Mouse (Mus musculus) right cerebral cortex, postnatal 14 days (tissue): ENCODE data around the gene Agrp.

Experiments
- DNase-seq: peaks from one replicate; pipeline ENCODE4 v3.0.0; 2022

Gene Agrp

GRCm38 (mm10) chr8:105636963-105637510, at the start of gene Agrp:
Gene Agrp, minus strand, starts transcription at chr8:105637393.
- DNase-seq, result peak; percentile 66

GRCm38 (mm10) chr8:105686551-105686950, 49.4 kb upstream of the Agrp start:
- DNase-seq, result no peak

- DNase-seq, result no peak
These were observed 48.7 kb upstream of the Agrp start, which contains the start of gene Carmil2 for GRCm38 (mm10) chr8:105685796-105686308. Gene Carmil2, plus strand, starts transcription at chr8:105686274.

DNA sequence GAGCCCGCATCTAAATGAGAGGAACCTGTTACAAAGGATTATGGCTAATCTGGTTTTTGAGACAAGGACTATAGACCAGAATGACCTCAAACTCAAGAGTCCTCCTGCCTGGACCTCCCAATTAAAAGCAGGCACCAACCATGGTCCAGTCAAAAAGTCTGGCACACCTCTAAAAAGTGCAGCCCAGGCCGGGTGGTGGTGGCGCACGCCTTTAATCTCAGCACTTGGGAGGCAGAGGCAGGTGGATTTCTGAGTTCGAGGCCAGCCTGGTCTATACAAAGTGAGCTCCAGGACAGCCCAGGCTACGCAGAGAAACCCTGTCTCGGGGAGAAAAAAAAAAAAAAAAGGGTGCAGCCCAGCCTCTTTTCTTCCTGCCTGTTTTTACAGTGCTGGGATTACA, 48.1 kb upstream of the Agrp start:
- DNase-seq, result no peak

GRCm38 (mm10) chr8:105677891-105678290, 40.7 kb upstream of the Agrp start:
- no peak for DNase-seq

- no peak for DNase-seq
These were observed 24.0 kb upstream of the Agrp start for GRCm38 (mm10) chr8:105661167-105661566.

DNA sequence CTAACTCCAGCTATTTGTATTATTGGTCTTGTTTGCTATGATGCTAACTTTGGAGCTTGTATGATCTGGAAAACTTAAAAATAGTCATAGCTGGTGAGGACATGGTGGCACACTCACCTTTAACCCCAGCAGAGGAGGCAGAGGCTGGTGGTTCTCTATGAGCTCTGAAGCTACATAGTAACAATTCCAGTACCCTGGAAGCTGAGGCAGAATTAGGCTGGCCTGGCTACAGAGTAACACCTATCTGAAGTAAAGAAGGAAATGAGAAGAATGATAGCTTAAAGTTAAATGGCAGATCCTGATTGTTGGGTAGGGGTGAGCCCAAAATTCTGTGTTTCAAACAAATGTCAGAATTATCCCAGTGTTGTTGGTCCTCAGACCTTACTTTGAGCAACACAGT, 20.4 kb upstream of the Agrp start:
- DNase-seq, result no peak

DNA sequence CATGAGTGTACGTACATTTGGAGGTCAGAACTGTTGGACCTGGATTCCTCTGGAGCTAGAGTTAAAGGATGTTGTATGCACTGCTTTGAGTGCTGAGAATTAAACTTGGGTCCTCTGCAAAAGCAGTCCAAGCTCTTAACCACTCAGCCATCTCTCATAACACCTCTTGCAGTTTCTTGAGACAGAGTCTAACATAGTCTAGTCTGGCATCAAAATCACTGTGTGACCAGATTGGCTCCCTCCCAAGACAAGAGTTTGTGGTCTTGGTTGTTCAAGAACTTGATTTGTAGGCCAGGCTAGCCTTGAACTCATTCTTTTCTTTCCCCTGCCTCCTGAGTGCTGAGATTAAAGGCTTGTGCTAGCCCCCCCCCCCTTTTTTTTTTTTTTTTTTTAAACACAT, 11.7 kb upstream of the Agrp start:
- no peak for DNase-seq

- DNase-seq, result no peak
These were observed 8.0 kb upstream of the Agrp start for GRCm38 (mm10) chr8:105645205-105645604.

DNA sequence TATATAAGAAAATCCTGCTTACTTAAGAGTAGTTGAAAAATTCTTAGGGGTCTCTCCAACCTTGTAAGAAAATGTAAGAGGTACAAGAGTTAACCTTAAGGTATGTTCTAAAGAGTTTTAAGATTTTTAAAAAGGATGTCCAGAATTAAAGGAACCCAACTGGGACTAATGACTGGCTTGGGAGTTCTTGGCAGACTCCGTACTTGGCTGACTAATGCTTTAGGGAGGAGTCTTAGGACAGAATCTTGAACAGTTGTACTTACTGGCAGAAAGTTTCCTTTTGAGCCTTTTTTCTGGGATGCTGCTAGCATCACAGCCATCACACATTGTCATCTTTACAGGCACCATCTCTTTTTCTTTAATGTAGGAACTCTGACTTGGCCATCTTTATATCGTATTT, 3.3 kb upstream of the Agrp start:
- DNase-seq, result no peak

- DNase-seq, result no peak
These were observed 2.6 kb upstream of the Agrp start for GRCm38 (mm10) chr8:105639835-105640234.

- no peak for DNase-seq
These were observed 1.3 kb upstream of the Agrp start for GRCm38 (mm10) chr8:105638510-105638909.

DNA sequence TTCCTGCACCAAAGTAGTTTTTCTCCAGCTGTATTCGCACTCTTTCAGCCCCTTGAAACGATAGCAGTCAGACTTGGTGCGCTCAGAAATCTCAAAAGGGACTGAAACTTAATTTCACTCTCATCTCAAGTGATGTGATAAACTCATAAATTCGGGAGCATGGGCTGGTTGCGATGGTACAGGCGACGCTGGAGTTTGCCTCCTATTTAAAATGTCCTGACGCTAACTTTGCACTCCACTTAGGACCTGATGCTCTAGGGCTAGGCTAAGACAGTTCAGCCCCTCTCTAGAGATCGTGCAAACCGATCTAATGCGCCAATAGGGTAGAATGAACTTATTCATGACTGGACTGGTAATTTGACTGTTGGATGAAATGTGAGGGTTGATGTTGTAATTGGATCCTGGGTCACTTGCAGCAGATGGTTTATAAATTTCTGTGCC, 428 bp upstream of the Agrp start:
- no peak for DNase-seq

DNA sequence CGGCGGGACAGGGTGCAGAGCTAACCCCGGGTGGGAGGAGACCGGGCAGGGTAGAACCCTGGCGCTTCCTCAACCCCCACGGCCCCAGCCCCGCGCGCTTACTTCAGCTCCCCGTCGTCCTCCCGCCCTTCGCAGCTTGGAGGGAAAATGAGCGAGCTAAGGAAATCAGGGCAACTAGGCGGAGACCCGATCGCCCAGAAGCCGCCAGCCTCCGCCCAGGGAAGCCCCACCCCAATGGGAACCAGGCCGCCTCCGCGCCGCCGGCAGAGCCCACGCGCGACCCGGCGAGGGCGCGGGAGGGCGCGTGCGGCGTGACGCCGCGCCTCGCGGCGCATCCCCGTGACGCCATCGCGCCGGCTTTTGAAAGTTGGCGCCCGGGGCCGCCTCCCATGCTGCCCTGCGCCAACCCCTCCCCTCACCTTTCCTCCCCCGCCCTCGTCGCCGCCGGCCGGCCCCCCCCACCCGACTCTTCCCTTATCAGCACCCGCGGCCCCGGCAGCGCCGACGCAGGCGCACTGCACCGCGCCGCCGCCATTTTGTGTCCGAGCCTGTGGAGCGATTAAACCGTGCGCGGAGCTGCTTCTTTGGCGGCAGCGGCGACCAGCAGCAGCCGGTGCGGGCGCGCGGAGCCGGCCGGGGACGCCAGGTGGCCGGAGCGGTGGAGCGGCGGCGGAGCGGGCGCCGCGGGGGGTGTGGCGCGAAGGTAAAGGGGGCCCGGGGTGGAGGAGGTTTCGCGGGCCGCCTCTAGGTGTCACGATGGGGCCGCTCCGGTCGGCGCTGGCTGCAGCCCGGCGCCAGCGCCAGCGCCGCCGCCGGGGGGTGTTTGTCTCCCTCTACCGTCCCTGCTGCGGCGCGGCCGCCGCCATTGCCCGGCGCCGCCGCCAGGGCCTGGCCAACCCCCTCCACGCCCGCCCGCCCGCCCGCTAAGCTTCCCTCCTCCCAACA, 903 bp downstream of the Agrp start, which contains the start of gene Ctcf:
TSS of gene Ctcf (plus strand) at position 551 of the 945 bp plus-strand sequence.
- DNase-seq, result peak; percentile 94

DNA sequence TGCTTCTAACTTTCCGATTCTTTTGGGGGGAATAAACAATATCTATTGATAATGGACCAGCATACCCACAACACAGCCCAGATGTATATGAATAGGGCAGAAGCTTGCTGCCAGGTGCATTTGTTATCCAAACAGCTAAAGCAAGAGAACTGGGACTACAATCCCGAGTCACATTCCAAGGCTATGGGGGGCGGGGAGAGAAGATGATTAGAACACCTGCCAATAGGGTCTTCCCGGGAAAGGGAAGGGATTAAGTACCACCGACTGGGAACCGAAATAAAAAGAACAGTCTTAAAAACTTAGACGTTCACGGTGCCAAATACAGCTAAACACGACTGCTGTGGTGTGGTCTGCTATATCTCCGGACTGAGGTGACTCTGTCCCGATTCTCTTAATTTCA, 1.7 kb downstream of the Agrp start:
- DNase-seq, result no peak

DNA sequence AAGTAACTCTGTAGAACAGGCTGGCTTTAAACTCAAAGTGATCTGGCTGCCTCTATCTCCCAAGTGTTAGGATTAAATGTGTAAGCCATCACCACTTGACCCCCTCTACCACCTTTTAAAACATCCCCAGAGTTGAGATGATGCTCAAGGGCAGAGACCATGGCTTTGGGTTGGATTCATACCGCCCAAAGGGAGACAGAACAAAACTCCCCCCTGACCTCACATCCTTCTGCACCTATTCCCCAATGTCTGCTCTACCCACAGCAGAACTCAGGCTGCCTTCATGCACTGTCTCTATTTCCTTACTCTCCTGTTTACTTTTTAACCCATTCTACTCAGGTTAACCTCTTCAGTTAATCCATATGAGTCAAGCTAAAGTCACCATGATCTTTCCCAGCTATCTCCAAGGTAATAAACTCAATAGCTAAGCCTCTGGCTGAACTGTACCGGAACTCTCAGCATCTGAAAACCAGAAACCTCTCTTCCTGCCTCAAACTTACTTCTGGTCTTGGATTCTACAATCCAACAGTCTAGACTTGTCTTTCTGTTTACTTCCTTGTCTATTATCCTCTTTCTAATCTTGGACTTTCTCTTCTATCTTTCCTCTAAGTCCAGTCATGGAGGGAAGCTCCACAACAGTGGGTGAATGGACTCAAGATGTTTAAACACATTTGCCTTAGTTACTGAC, 2.3 kb downstream of the Agrp start:
- DNase-seq, result no peak

- no peak for DNase-seq
These were observed 7.9 kb downstream of the Agrp start for GRCm38 (mm10) chr8:105629337-105629736.

DNA sequence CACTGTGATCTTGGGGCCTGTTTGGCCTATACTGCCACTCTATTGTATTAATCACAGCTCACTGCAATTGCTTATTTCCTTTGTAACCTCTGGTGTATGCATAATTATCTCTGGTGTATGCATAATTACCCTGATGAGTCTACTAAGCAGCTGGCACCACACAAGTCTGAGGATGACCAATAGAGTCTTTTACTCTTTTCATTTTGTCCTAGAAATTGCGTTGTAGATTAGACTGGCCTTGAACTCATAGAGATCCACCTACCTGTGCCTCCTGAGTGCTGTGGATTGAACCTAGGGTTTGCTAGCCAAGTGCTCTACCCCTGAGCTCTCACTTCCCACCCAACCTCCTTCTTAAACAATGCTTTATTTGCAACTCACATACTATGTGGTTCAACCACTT, 11.1 kb downstream of the Agrp start:
- DNase-seq, result no peak

GRCm38 (mm10) chr8:105624831-105625230, 12.4 kb downstream of the Agrp start:
- no peak for DNase-seq

DNA sequence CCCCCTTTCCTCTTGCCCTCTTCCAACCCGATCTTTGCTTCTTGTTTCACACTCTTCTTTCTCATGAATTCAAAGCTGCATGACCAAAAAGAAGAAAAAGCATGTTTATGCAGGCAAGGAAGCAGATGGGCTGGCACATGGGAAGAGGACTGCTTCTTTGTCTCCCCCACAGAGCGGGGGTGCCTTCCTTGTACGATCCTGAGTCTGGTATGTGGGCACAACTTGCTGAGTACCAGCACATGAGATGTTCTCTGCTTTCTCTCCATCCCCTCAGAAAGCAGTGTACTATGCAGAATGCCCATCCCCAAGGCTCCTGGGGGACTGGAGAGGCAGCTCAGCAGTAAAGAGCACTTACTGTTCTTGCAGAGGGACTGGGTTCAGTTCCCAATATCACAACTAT, 12.8 kb downstream of the Agrp start:
- DNase-seq, result peak; percentile 64

DNA sequence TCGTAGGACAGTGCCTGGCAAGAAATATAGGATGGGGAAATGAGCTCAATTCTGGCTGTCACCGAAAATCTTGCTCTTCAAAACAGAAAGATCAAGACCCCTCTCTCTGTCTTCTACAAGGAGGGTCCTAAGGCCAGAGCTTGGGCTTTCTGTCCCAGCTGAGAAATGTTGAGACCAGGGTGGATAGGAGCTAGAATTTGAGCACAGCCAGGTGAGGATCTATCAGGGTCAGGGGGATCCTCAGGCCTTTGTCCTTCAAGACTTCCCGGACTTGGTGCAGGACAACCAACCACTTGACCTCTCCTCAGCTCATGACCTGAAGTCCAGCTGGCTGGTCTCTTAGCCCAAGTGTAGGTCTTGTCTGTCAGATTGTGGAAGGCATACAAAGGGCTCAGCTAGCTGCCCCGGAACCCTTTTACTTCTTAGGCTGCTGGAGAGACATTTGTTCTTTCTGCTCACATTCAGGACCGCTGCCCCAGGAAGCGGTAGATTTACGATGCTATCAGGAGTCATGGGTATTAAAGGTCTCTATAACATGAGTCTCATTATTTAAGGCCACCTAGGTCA, 13.4 kb downstream of the Agrp start:
- no peak for DNase-seq

- peak; percentile 22 for DNase-seq
These were observed 14.1 kb downstream of the Agrp start for GRCm38 (mm10) chr8:105623118-105623517.

DNA sequence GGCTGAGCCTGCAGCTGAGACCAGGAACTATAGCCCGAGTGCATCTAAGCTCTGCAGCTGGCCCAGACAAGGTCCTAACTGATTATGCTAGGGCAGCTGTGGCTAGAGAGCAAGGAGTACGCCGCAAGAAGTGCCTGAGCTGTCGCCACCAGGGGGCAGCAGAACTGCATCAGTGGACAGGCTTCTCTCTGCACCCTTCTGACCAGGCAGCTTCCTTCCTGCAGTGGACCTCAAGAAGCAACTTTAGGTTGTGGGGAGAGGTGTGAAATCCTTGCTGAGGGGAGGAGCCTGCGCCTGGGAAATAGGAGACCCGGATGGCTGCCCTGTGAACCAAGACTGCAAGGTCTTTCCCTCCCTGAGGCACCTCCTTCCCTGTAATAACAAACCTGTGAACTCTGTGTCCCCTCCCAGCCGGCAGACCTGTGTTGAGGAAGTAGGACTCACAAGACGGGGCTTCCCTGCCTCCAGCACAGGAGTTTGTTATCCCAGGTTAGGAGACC, 14.7 kb downstream of the Agrp start:
- DNase-seq, result peak; percentile 97
